Mouse (Mus musculus) thymus, adult 2 months (tissue): Measurements from ENCODE around the gene Bmp3. TPM values are rescaled to one million over a fixed set of nuclear protein-coding genes. Genes with fewer than 3 reads are reported as not detected.

ENCODE experiments used
- DNase-seq: peaks from one replicate; pipeline ENCODE4 v3.0.0; 2021
- H3K27ac ChIP-seq: fragments of 200-500 bp; 2 replicates; pipeline ENCODE4 v1.5.1; 2012; ENCODE audit warnings: low read length, control low read depth; ENCODE audit not compliant: control insufficient read depth, insufficient read depth
- H3K27me3 ChIP-seq: fragments of 200-500 bp; 2 replicates; pipeline ENCODE4 v1.6.1; 2012; ENCODE audit warnings: mild to moderate bottlenecking, low read length, moderate library complexity, mixed read lengths; ENCODE audit not compliant: control insufficient read depth, insufficient read depth
- H3K36me3 ChIP-seq: fragments of 200-500 bp; 2 replicates; pipeline ENCODE4 v1.6.1; 2012; ENCODE audit warnings: mild to moderate bottlenecking, low read length, moderate library complexity; ENCODE audit not compliant: control insufficient read depth, insufficient read depth
- H3K4me1 ChIP-seq: fragments of 200-500 bp; replicated peaks from 2 replicates; pipeline ENCODE4 v1.6.1; 2012; ENCODE audit warnings: low read length; ENCODE audit not compliant: control insufficient read depth, insufficient read depth
- H3K4me3 ChIP-seq: fragments of 200-500 bp; 2 replicates; pipeline ENCODE4 v1.5.1; 2012; ENCODE audit warnings: mild to moderate bottlenecking, low read length, control low read depth, moderate library complexity; ENCODE audit not compliant: control insufficient read depth, insufficient read depth
- CTCF ChIP-seq: fragments of 200-500 bp; IDR thresholded peaks from 2 replicates; pipeline ENCODE4 v1.5.1; 2012; ENCODE audit warnings: mild to moderate bottlenecking, control low read depth, low read length, moderate library complexity, borderline replicate concordance; ENCODE audit not compliant: control insufficient read depth, poor library complexity, insufficient read depth; ENCODE audit errors: extremely low read depth
- POLR2A ChIP-seq: fragments of 200-500 bp; IDR thresholded peaks from 2 replicates; pipeline ENCODE4 v1.6.1; 2012; ENCODE audit warnings: mild to moderate bottlenecking, low read length, control low read depth, moderate library complexity; ENCODE audit not compliant: control insufficient read depth, poor library complexity, insufficient read depth; ENCODE audit errors: extremely low read depth
- WGBS: fragments of 180-500 bp; shearing (Covaris S2); methylation state at CpG from one replicate; pipeline ENCODE4 v1.1.7; 2018; 5-methylcytosine and 5-hydroxymethylcytosine counted together
- polyA plus RNA-seq: library from polyadenylated mRNA; depleted of rRNA; stranded (reverse); fragments of >200 nt; gene quantifications from 2 replicates; pipeline ENCODE4 v1.2.3, GENCODE M21; 2012

Gene Bmp3
- polyA plus RNA-seq, 1 experiment, result 1.8 TPM

- TF ChIP-seq POLR2A (no peak), CTCF (no peak)
- WGBS, result 96% methylated on average over 6 of the region's 6 CpGs
- Histone ChIP-seq H3K4me1 (no peaks in the 10 kb centered on the region), H3K27ac (no peak overlapping the region), H3K36me3 (no peaks in the 10 kb centered on the region), H3K4me3 (no peak overlapping the region), H3K27me3 (no peaks in the 10 kb centered on the region)
- DNase-seq, result no peak
Measured at GRCm38 (mm10) chr5:98834300-98834699, 19.9 kb upstream of the Bmp3 start.

GRCm38 (mm10) chr5:98842600-98843310 is 11.5 kb upstream of the Bmp3 start:
- H3K4me3 ChIP-seq, result no peak overlapping the region
- no peak for DNase-seq
- no peaks in the 10 kb centered on the region for H3K36me3 ChIP-seq
- TF ChIP-seq CTCF (no peak), POLR2A (no peak)
- H3K27ac ChIP-seq, result no peak overlapping the region
- 91% methylated on average over 7 of the region's 7 CpGs for WGBS
- H3K4me1 ChIP-seq, result no peaks in the 10 kb centered on the region
- H3K27me3 ChIP-seq, result no peaks in the 10 kb centered on the region

- DNase-seq, result no peak
- H3K4me1 ChIP-seq, result no peaks in the 10 kb centered on the region
- 74% methylated on average over 1 of the region's 1 CpGs for WGBS
- H3K36me3 ChIP-seq, result no peaks in the 10 kb centered on the region
- H3K4me3 ChIP-seq, result no peak overlapping the region
- no peaks in the 10 kb centered on the region for H3K27me3 ChIP-seq
- no peak overlapping the region for H3K27ac ChIP-seq
- TF ChIP-seq POLR2A (no peak), CTCF (no peak)
Measured at GRCm38 (mm10) chr5:98844664-98845063, 9.6 kb upstream of the Bmp3 start.

- WGBS, result 6% methylated on average over 75 of the region's 75 CpGs
- no peak overlapping the region for H3K27ac ChIP-seq
- no peak for DNase-seq
Measured at GRCm38 (mm10) chr5:98854627-98855564, 681 bp downstream of the Bmp3 start.

GRCm38 (mm10) chr5:98855741-98856140 is 1.5 kb downstream of the Bmp3 start:
- 18% methylated on average over 12 of the region's 12 CpGs for WGBS
- Histone ChIP-seq H3K27ac (no peak overlapping the region), H3K4me3 (no peak overlapping the region), H3K27me3 (peaks cover 6% of the 10 kb centered on the region), H3K36me3 (no peaks in the 10 kb centered on the region), H3K4me1 (no peaks in the 10 kb centered on the region)
- DNase-seq, result no peak
- TF ChIP-seq CTCF (no peak), POLR2A (no peak)

More at GRCm38 (mm10) chr5:98854627-98855564, 681 bp downstream of the Bmp3 start:
- TF ChIP-seq POLR2A, result no peak
- TF ChIP-seq CTCF, result no peak
- H3K4me1 ChIP-seq, result no peaks in the 10 kb centered on the region
- peaks cover 6% of the 10 kb centered on the region for H3K27me3 ChIP-seq
- H3K36me3 ChIP-seq, result no peaks in the 10 kb centered on the region
- peak overlapping the region; percentile 5; the same call in 1 of the 2 replicates for H3K4me3 ChIP-seq

- peaks cover 6% of the 10 kb centered on the region for H3K27me3 ChIP-seq
- H3K4me3 ChIP-seq, result no peak overlapping the region
- H3K27ac ChIP-seq, result no peak overlapping the region
- no peaks in the 10 kb centered on the region for H3K36me3 ChIP-seq
- no peaks in the 10 kb centered on the region for H3K4me1 ChIP-seq
- TF ChIP-seq POLR2A (no peak), CTCF (no peak)
- 77% methylated on average over 7 of the region's 7 CpGs for WGBS
- no peak for DNase-seq
Measured at GRCm38 (mm10) chr5:98856356-98856755, 2.1 kb downstream of the Bmp3 start.
